Mouse (Mus musculus): ENCODE measurements around the gene P4ha2.

Gene P4ha2

GRCm38 (mm10) chr11:54068520-54069371 is 31.1 kb upstream of the P4ha2 start, which contains the start of gene Pdlim4:
Pdlim4 (minus strand) TSS chr11:54069014.
- no peak for DNase-seq (ENCODE audit: low spot score in 2 of 2)

GRCm38 (mm10) chr11:54071726-54072445 is 28.0 kb upstream of the P4ha2 start:
- DNase-seq (ENCODE audit: low spot score in 2 of 2), result no peak

- no peak for DNase-seq (ENCODE audit: low spot score in 2 of 2)
Measured at GRCm38 (mm10) chr11:54073291-54073690, 26.6 kb upstream of the P4ha2 start.

- no peak for DNase-seq (ENCODE audit: low spot score in 2 of 2)
Measured at GRCm38 (mm10) chr11:54075353-54075752, 24.5 kb upstream of the P4ha2 start.

GRCm38 (mm10) chr11:54076101-54076500 is 23.8 kb upstream of the P4ha2 start:
- DNase-seq (ENCODE audit: low spot score in 2 of 2), result no peak

GRCm38 (mm10) chr11:54080435-54080834 is 19.5 kb upstream of the P4ha2 start:
- no peak for DNase-seq (ENCODE audit: low spot score in 2 of 2)

- no peak for DNase-seq (ENCODE audit: low spot score in 2 of 2)
Measured at GRCm38 (mm10) chr11:54082725-54083124, 17.2 kb upstream of the P4ha2 start.

GRCm38 (mm10) chr11:54084976-54085375 is 14.9 kb upstream of the P4ha2 start:
- no peak for DNase-seq (ENCODE audit: low spot score in 2 of 2)

- no peak for DNase-seq (ENCODE audit: low spot score in 2 of 2)
Measured at GRCm38 (mm10) chr11:54085816-54086215, 14.1 kb upstream of the P4ha2 start.

- no peak for DNase-seq (ENCODE audit: low spot score in 2 of 2)
Measured at GRCm38 (mm10) chr11:54088253-54088946, 11.5 kb upstream of the P4ha2 start.

- peak; percentile 61 for DNase-seq (ENCODE audit: low spot score in 2 of 2)
Measured at GRCm38 (mm10) chr11:54088947-54089317, 11.0 kb upstream of the P4ha2 start.

GRCm38 (mm10) chr11:54090091-54090879 is 9.6 kb upstream of the P4ha2 start:
- DNase-seq (ENCODE audit: low spot score in 2 of 2), result no peak

GRCm38 (mm10) chr11:54091726-54092125 is 8.2 kb upstream of the P4ha2 start:
- DNase-seq (ENCODE audit: low spot score in 2 of 2), result no peak

GRCm38 (mm10) chr11:54092188-54092587 is 7.7 kb upstream of the P4ha2 start:
- no peak for DNase-seq (ENCODE audit: low spot score in 2 of 2)

GRCm38 (mm10) chr11:54093000-54093399 is 6.9 kb upstream of the P4ha2 start:
- no peak for DNase-seq (ENCODE audit: low spot score in 2 of 2)

GRCm38 (mm10) chr11:54100692-54101591 is 1.0 kb downstream of the P4ha2 start:
- peak in 1 of 2 experiments; percentile 42 for DNase-seq (ENCODE audit: low spot score in 2 of 2)

GRCm38 (mm10) chr11:54101701-54102100 is 1.8 kb downstream of the P4ha2 start:
- DNase-seq (ENCODE audit: low spot score in 2 of 2), result no peak

GRCm38 (mm10) chr11:54102706-54103449 is 3.0 kb downstream of the P4ha2 start:
- DNase-seq (ENCODE audit: low spot score in 2 of 2), result no peak

GRCm38 (mm10) chr11:54105011-54105410 is 5.1 kb downstream of the P4ha2 start:
- DNase-seq (ENCODE audit: low spot score in 2 of 2), result no peak

GRCm38 (mm10) chr11:54106676-54107075 is 6.8 kb downstream of the P4ha2 start:
- no peak for DNase-seq (ENCODE audit: low spot score in 2 of 2)

Measured in frontal cortex, postnatal 25 days (tissue).